Mouse (Mus musculus): Measurements from ENCODE around the gene Actg2.
A peak's percentile ranks its signal among the peaks of the same experiment; 100 is the strongest.

Actg2 gene

DNA sequence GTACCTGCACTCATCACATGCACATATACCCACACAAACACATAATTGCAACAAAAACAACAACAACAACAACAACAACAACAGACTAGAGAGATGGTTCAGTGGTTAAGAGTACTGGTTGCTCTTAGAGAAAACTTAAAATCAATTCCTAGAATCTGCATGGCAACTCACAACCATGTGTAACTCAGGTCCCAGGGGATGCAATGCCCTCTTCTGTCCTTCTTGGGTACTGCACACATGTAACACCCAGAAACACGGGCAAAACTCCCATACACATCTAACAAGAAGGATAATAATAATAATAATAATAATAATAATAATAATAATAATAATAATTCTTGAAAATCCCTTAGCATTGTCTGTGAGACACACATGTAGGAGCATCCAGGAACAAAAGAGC is 23.6 kb downstream of the Actg2 start:
- DNase-seq (ENCODE audit: low read depth): peak; percentile 89

DNA sequence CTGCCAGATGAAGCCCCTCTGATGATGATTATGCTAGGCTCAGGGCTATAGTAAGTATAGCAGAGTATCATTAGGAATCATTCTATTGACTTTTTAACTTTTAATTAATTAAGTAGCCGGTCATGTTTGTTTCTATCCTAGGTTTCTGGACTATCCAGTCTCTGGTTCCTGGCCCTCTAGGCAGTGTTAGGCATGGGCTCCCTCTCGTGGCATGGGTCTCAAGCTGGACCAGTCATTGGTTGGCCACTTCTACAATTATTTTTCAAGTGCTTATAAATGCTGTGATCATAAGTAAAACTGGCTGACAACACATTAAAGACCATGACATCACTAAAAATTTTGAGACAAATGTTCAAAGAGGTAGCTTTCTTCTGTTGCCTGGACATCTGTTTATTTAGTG is 25.9 kb downstream of the Actg2 start:
- no peak for DNase-seq (ENCODE audit: low read depth)

DNA sequence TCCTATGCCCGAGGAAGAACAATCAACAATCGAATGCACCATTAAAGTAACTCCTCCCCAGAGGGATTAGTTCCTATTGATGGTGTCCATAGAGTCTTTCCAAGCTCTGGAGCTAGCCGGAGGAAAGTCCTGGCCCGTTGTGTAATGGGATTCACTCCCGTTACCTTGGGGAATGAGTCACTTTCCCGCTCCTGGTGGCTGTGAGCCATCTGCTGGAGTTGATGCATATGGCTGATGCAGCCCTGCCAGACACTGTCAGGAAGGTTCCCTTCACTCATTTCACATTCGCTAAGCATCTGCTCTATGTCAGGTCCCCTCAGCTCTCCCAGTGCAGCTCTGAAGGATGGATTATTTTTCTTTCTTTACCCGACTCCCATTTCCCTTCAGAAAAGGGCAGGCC is 26.6 kb downstream of the Actg2 start:
- no peak for DNase-seq (ENCODE audit: low read depth)

DNA sequence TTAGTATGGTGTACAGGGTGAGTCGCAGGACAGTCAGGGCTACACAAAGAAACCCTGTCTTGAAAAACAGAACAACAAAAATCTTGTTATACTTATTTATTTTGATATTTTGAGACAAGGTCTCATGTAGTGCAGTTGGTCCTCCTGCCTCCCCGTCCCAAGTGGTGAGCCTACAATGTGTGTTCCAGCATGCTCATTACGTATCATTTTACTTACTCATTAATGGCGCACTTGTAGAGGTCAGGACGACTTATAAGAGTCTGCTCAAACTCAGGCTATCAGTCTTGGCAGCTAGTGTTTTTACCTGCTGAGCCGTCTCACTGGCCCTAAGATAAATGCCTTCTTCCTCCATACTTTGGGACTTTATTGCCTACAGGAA is 28.9 kb downstream of the Actg2 start:
- no peak for DNase-seq (ENCODE audit: low read depth)

DNA sequence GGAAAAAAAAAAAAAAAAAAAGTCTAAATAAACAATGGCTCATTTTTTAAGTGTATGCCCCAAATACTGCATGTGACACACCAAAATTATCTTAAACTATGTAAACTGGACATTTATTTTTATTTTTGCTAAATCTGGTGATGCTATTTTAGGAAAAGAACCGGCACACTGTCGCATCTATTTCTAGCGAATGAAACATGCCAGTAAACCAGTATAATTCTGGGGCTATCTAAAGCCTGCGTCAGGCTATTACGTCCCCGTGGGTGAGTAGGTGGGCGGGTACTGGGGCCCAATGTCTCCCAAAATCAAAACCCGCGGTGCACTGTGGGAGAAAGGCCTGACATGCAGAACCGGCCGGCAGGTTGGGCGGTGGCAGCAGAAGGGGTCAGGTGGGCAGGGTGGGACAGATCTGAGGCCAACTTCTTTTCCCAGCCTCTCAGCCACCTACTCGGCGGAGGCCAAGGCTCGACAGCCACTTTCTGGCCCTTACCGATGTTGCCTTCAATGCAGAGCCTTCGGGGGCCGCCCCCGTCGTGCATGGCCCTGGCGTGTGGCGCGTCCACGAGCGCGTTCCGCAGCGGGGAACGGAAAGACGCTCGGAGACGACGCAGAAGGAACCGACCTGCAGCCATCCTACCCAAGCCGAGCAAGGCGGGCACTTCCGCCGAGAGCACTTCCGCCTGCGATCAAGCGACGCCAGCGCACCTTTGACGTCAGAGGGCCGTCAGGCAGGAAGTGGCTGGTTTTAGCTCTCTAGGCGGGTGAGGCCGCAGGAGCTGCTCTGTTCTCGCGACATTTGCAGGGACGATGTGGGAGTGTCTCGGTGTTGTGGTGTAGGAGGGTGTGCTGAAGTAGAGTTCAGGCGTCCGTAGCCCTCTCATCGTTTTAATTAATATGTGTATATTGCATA is 29.6 kb downstream of the Actg2 start, which contains the start of gene Dguok:
Gene Dguok, minus strand, starts transcription at position 712 of the 910 bp plus-strand sequence.
- peak; percentile 99 for DNase-seq (ENCODE audit: low read depth)

DNA sequence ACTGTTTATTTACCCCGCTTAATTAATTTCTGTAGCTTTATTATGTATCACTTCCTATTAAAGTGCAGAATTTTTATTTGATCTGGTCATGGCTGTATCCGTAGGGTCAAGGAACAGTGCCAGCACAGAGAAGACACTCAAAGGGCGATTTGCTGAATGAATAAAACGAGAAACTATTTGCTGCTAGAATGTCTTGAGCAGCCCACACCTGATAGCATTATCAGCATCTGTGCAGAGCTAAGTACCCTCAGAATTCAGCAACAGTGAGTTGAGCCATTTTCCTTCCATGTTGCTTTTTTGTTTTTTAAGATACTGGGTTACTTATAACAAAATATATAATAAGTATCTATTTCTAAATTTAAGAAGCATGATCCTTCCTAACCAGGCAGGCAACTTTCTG is 30.5 kb downstream of the Actg2 start:
- DNase-seq (ENCODE audit: low read depth): no peak

DNA sequence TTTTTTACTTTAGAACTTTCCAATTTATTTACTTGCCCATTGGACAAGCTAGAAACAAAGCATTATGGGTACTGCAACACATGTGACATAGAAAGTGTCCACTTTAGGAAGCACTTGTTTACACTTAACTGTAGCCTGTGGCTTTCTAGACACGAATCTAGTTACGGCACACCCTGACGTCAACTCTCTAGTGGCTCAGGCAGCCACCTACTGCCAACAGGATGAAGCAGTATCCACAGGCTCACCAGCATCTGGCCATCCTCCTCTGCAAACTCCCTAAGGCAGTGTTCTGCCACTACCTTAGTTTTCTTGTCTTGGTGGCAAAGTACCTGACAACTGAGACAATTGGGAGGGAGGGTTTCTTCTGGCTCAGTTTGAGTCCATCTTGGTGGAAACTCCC is 32.7 kb downstream of the Actg2 start:
- DNase-seq (ENCODE audit: low read depth): peak; percentile 43

DNA sequence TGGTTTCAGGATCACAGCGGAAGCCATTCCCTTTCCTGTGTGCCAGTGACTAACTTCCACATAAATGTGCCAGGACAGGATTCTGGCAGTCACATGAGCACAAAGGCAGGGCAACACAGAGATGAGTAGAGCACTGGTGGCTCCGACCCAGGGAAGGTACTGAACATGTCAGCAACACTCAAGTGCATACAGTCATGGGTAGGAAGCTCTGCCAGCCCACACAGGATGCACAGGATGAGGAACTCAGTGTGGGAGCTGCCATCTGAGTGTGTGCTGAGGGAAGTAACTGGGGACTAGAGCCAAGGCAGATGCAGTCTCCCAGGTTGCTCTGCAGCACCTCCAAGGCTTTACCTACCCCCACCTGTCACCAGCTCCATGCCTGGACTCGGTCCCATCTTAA is 33.4 kb downstream of the Actg2 start:
- no peak for DNase-seq (ENCODE audit: low read depth)

DNA sequence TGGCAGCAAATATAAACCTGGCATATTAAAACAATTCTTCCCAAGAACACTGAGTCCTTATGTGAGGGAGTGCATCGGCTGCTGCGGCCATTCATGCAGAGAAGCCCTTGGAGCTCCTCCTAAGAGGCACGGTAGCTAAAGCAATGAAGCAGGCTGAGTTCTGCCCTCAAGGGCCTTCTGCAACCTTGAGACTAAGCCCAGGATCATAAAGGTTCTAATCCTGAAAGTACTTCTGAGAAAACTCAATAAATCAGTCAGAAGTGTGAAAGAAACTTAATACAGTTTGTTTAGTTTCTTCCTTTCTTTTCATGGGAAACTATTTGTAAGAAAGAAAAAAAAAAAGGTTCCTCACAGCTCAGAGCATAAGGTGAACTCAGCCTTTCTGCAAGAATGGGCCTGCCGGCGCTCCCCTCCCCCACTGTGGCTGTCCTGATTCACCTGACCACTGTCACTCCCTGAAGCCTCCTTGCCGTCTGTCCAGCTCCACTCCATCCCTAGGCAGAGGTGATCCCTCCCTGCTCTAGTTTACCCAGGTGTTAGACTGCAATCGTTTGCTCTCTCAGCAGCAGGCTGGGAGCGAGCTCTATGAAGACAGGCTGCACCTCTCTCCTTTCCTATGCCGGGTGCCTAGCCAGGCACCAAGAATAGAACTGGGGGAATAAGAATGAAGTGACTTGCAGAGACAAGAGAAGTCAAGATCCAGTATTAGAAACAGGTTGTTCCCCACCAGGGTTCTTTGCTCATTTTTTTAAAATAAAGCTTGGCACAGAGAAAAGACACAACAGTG is 34.3 kb downstream of the Actg2 start:
- no peak for DNase-seq (ENCODE audit: low read depth)

DNA sequence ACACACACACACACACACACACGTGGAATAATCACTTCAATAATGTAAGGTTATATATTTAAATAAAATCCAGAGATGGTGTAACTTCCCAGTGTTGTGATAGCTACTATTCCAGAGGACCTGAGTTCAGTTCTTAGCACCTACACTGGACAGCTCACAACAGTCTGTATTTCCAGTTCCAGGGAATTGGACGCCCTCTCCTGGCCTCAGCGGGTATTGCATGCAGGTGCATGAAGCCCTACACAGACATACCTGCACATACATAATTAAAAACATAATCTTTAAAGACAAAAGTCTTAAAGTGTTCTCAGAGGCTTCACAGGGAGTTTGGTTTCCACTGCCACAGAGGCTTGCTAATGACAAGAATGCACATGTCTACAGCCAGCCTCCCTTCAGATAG is 35.6 kb downstream of the Actg2 start:
- peak; percentile 48 for DNase-seq (ENCODE audit: low read depth)

DNA sequence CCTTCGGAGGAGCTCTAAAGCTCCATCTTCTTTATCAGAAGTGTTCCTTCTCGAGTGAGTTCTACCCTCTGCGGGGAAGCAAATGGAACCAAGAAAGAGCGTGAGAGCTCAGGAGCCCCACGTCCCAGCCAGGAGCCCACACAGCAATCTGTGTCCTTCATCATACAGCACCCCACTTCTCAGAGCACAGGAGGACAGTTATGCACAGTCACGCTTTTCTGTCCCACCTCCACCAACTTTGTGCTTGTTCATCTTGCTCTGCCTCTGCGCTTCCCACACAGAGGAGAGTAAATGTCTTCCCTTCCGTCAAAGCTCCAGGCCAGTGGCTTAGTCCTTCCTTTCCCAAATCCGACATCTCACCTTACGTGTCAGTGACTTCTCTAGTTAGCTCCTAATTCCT is 37.0 kb downstream of the Actg2 start:
- no peak for DNase-seq (ENCODE audit: low read depth)

DNA sequence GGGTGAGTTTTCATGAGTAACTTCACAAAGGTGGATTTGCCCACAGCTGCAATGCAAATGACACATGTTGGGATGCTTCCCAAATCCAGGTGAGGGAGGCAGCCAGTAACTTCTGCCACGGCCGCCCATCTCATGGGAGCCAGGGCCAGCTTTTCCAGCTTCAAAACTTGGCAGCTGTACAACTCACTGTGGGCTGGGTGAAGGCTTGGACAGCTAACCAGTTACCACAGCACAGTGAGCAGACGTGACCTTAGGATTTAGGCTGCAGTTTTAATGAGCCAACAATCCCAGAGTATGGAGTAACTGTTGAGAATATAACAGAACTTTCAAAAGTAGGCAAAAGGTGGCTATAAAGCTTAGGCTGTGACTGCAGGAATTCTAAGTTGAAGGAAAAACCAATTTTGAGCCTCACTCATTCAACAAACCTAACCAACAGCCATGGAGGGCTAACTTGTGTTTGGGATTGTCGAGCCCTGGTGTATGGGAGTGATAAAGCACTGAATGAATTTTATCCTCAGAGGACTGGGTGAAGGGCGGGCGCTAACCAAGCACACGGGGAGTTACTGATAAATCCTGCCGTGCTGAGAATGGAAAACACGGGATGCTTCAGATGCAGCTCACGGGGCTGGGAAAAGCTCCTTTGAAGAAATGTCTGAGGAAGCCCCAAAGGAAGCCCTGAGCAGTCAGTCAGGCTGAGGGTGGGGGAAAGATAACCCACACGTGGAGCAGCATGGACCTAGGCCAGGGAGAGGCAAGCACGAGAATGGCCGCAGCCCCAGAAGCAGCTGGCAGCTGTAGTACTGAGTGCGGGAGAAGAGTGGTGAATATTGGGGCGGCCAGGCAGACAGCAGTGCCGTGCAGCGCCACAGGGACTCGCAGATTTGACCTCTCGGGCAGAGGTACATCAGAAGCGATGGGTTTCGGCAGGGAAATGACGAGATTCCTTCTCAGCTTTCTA is 39.0 kb downstream of the Actg2 start:
- DNase-seq (ENCODE audit: low read depth): no peak

DNA sequence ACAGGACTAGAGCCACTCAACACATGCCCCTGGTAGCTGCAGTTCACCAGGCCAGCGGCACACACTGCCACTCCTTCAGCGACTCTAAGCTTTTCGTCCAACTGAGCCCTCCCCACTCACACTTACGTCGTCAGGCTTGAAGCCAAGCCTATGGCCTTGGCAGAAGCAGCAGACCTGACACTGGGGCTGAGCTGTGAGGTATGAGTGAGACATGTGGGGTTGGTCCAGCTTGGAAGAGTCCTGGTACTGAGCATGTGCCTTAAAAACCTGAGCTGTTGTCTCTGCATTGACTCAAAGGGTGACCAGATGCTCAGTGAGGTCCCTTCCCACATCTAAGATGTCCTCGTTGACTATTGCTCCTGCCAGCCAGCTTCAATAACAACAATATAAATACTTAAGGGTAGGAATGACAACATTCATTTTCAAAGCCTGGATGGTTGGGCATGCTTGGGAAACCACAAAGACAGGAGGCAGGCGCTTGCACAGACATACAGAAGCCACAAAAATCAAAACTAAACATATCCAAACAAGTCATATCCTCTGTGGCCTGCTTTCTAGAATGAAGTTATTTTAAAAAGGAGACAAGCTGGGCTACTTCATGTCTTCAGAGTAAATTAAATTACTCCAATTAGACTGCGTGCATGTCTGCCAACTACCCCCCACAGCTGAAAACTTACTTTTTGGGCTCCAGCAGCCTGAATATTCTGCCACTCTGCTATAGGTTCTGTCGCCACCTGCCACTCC is 39.9 kb downstream of the Actg2 start:
- DNase-seq (ENCODE audit: low read depth): no peak

DNA sequence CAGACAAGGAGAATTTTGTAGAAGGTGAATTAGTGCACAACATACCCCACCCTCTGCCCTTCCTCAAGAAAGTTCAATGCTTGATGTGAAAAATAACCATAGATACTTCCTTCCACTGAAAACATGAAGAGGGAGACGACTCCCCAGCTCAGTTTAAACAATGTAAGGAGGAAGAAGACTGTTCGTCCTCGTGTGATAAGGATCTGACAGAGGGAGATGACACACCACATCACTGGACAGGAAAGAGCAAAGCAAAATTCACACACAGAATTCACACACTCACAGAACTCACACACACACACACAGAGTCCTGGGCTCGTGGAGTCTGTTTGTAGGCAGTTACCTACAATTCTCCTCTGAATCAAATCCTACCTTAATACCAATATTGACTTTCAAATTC is 45.4 kb downstream of the Actg2 start:
- DNase-seq (ENCODE audit: low read depth): peak; percentile 46

DNA sequence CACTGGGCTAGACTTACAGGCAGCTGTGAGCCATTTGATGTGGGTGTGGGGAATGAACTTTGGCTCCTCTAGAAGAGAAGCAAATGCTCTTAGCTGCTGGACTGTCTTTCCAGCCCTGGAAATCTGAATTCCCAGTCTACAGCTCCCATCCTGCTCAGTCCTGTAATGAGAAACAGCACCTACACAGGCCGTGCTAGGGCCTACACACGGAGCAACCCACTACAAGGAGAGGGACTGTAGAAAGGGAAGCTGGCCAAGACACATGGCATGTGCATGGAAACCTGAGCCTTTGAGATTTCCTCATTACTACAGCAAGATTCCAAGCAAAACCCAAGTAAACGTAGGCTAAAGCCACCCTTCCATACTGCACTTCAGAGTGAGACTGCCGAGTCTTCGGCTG is 47.9 kb downstream of the Actg2 start:
- no peak for DNase-seq (ENCODE audit: low read depth)

DNA sequence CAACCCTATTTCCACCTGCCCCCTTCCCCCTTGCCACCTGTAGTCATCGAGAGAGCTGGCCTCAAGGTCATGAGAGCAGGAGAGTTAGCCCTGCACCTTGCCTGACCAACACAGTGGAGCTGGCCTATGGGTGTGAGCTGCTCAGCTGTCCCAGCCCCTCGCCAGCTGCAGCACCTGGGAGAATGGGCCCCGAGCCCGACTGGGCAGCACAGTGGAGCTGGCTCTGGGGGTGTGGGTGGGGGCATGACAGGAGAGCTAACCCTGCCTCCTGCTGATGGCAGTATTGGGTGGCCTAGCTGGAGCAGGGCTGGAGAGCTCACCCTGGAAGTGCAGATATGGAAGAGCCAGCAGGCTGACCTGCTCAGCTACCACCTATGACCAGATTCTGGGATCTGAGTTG is 48.8 kb downstream of the Actg2 start:
- no peak for DNase-seq (ENCODE audit: low read depth)

DNA sequence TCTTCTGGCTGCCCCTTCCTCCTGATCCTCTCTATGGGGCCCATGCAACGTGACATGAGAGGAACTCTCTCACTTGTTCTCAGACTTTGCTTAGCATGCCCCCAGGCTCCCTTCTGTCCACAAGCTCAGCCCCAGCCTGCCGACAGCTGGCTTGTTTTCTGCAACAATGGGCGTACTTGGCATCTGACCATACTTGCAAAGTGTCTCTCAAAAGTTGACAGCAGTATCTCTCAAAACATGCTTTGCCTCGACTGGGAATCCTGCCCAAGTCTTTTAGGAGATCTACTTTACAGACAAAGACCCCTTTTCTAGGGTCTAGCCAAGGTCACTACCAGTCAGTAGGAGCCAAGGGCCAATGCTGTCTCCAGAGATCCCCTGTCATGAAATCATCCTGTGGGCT is 50.2 kb downstream of the Actg2 start:
- no peak for DNase-seq (ENCODE audit: low read depth)

DNA sequence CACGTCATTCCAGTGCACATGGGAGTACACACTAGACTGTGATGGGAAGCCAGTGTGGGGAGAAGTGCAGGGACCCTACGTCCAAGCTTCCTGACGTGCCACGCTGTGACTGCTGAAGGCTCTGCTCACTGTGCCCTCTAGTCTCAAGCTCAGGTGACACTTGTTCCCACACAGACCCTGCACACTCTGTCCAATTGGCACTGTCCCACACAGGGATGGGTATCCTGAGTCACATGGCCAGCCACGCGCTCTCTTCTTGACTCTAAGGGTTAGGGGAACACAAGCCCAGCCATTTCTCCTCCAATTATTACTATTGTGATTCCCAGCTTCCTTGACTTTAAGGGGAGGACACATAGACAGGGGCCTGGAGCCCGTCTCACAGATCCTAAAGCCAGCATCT is 52.3 kb downstream of the Actg2 start:
- no peak for DNase-seq (ENCODE audit: low read depth)

DNA sequence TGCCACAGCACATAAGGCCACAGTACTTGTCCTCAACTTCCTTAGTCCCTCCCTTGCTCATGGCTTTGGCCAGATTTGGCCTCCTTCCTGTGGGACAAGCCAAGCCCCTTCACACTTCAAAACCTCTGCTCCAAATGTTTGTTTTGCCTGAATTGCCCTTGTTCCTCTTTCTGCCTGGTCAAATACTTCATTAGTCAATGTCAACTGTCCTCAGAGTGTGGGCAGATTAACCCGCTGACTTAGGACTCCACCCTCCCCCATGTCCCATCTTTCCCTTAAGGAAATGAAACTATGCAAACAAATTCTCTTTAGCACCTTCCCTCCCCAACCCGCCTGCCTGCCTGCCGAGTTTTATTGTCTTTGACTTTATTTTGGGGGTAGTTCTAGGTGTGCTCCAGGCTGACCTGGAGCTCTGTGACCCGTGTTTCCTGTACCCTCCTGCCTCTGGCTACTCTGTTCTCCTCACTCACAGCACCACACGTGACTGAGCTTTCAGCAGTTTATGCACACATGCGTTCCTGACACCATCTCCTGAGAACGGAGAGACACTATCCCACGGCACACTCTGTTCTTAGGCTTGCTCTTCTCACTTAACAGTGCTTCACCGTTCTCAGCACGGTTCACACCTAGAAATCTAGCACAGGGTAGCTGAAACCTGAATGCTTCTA is 53.5 kb downstream of the Actg2 start:
- no peak for DNase-seq (ENCODE audit: low read depth)

DNA sequence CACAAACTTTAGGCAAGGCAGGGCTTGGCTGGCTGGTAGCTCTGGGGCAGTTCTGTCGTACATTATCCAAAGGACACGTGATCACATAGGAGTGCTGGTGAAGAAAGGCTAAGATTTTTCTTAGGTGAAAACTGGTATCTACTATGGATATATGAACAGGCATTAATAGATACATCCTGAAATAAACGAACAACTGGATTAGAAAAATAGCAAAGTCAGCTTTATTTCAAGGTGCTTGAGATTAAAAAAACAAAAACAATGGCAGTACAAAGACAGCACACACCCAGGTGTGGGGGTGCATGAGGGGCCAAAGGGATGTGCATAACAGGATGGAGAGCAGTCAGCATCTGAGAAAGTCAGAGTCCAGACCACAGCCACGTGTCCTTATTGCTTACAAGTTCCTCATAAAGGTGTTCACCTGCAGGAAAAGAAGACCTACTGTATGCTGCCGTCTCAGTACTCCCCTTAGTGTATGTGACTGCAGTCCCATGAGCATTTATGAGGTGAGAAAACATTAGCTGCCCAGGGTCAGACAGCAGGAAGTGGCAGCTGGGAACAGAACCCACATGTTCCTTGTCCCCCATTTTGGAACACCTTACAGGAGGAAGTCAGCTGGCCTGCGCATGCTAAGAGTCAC is 55.9 kb downstream of the Actg2 start:
- DNase-seq (ENCODE audit: low read depth): no peak
